Mouse (Mus musculus) forebrain, embryonic 12.5 days (tissue): ENCODE results near the gene Cabp2. TPM values are rescaled to one million over a fixed set of nuclear protein-coding genes. Genes with fewer than 3 reads are reported as not detected.

Source experiments
- ATAC-seq: fragments of 200-750 bp; cut with Nextera tagmentation; 2 replicates; pipeline ENCODE4 v1.8.0; 2017; ENCODE audit warnings: moderate TSS enrichment; ENCODE audit not compliant: low FRiP score
- H3K27ac ChIP-seq: fragments of 300-500 bp; sonication (generic); 2 replicates; pipeline ENCODE4 v1.5.1; 2016; ENCODE audit warnings: mild to moderate bottlenecking
- H3K27me3 ChIP-seq: fragments of 300-500 bp; sonication (generic); 2 replicates; pipeline ENCODE4 v1.6.1; 2016; ENCODE audit warnings: mild to moderate bottlenecking
- H3K36me3 ChIP-seq: fragments of 300-500 bp; sonication (generic); replicated peaks from 2 replicates; pipeline ENCODE4 v1.6.1; 2016; ENCODE audit warnings: mild to moderate bottlenecking
- H3K4me1 ChIP-seq: fragments of 300-500 bp; sonication (generic); 2 replicates; pipeline ENCODE4 v1.6.1; 2016
- H3K4me2 ChIP-seq: fragments of 300-500 bp; sonication (generic); 2 replicates; pipeline ENCODE4 v1.6.1; 2016; ENCODE audit warnings: mild to moderate bottlenecking, moderate library complexity
- H3K4me3 ChIP-seq: fragments of 300-500 bp; sonication (generic); replicated peaks from 2 replicates; pipeline ENCODE4 v1.5.1; 2016; ENCODE audit warnings: mild to moderate bottlenecking
- H3K9ac ChIP-seq: fragments of 300-500 bp; sonication (generic); 2 replicates; pipeline ENCODE4 v1.6.1; 2016; ENCODE audit warnings: mild to moderate bottlenecking
- H3K9me3 ChIP-seq: fragments of 300-500 bp; sonication (generic); 2 replicates; pipeline ENCODE4 v1.6.1; 2016
- WGBS: fragments of 180-500 bp; shearing (Covaris S2); methylation state at CpG from one replicate; pipeline ENCODE4 v1.1.7; 2016; 5-methylcytosine and 5-hydroxymethylcytosine counted together
- polyA plus RNA-seq: library from polyadenylated mRNA; unstranded; fragments of >200 nt; fragmentation: Nextera tagmentation; extraction: Ambion mirVana; gene quantifications from 2 replicates; pipeline ENCODE4 v1.2.1, GENCODE M21; 2016

Gene Cabp2
- polyA plus RNA-seq, 1 experiment from 2014 or later, result not detected

DNA sequence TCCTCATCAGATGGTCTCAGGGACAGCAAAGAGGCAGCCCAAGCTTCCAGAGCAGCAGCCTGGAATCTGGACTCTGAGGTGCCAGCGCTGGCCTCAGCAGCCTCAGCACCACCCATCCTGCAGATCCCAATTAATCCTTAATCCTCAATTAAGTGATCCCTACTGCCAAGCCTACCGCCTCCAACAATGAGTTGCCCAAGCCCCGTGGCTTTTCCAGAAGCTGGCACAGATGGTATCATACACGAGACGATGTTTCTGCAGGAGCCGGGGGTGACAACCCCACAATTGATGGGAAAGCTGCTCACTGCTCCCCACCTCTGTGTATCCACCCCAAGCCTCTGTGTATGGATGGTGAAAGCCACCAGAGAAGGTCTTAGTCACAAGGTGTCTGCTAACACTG lies 7.8 kb downstream of the Cabp2 start:
- WGBS, result 53% methylated on average over 6 of the region's 6 CpGs
- Histone ChIP-seq H3K9me3 (no peaks in the 10 kb centered on the region), H3K4me1 (no peaks in the 10 kb centered on the region), H3K9ac (no peak overlapping the region), H3K4me2 (no peak overlapping the region), H3K27ac (no peak overlapping the region), H3K27me3 (peaks cover 13% of the 10 kb centered on the region; the same call in 1 of the 2 replicates), H3K36me3 (no peaks in the 10 kb centered on the region), H3K4me3 (no peak overlapping the region)
- no peak for ATAC-seq

GRCm38 (mm10) chr19:4090446-4090845 lies 9.1 kb downstream of the Cabp2 start:
- no peaks in the 10 kb centered on the region for H3K9me3 ChIP-seq
- ATAC-seq, result no peak
- WGBS, result 80% methylated on average over 3 of the region's 3 CpGs

DNA sequence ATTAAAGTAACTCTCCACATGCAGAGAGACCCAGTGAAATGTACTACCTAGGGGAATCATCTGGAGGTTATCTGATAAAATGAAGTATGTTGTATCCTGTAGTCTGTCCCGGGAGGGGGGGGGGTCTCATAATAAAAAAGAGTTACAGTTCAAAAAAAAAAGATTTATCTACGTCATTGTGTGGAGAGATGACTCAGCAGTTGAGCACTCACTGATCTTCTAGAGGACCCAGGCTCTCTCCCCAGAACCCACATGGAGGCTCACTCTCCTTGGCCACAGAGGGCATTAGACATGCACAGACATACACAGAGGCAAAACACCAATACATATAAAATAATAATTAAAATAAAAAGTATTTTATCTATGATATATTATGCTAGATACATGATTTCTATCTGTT lies 10.0 kb downstream of the Cabp2 start:
- no peak for ATAC-seq
- WGBS, result 66% methylated on average over 2 of the region's 2 CpGs
- Histone ChIP-seq H3K4me1 (peaks cover 5% of the 10 kb centered on the region), H3K9me3 (no peaks in the 10 kb centered on the region), H3K36me3 (no peaks in the 10 kb centered on the region), H3K4me2 (no peak overlapping the region), H3K27me3 (0 out of 2 replicates have a peak, but pooled peaks cover 10% of the 10 kb centered on the region), H3K9ac (no peak overlapping the region), H3K27ac (no peak overlapping the region), H3K4me3 (no peak overlapping the region)

More at GRCm38 (mm10) chr19:4090446-4090845, 9.1 kb downstream of the Cabp2 start:
- Histone ChIP-seq H3K4me3 (no peak overlapping the region), H3K36me3 (no peaks in the 10 kb centered on the region), H3K4me2 (no peak overlapping the region), H3K27ac (no peak overlapping the region), H3K27me3 (0 out of 2 replicates have a peak, but pooled peaks cover 10% of the 10 kb centered on the region), H3K9ac (0 out of 2 replicates have a peak overlapping the region, but pooled peaks have one; percentile 17), H3K4me1 (no peaks in the 10 kb centered on the region)

GRCm38 (mm10) chr19:4092750-4093149 lies 11.4 kb downstream of the Cabp2 start:
- Histone ChIP-seq H3K27me3 (0 out of 2 replicates have a peak, but pooled peaks cover 10% of the 10 kb centered on the region), H3K4me2 (no peak overlapping the region), H3K36me3 (no peaks in the 10 kb centered on the region), H3K4me1 (peaks cover 12% of the 10 kb centered on the region), H3K9ac (no peak overlapping the region), H3K4me3 (no peak overlapping the region), H3K27ac (no peak overlapping the region), H3K9me3 (no peaks in the 10 kb centered on the region)
- WGBS, result 95% methylated on average over 3 of the region's 3 CpGs
- ATAC-seq, result no peak

GRCm38 (mm10) chr19:4093772-4094171 lies 12.4 kb downstream of the Cabp2 start:
- H3K27ac ChIP-seq, result no peak overlapping the region
- ATAC-seq, result no peak
- H3K9ac ChIP-seq, result no peak overlapping the region
- H3K36me3 ChIP-seq, result no peaks in the 10 kb centered on the region
- H3K27me3 ChIP-seq, result peaks cover 10% of the 10 kb centered on the region; the same call in 1 of the 2 replicates
- H3K4me3 ChIP-seq, result no peak overlapping the region
- peaks cover 22% of the 10 kb centered on the region for H3K4me1 ChIP-seq
- no peak overlapping the region for H3K4me2 ChIP-seq
- 86% methylated on average over 7 of the region's 7 CpGs for WGBS
- H3K9me3 ChIP-seq, result no peaks in the 10 kb centered on the region

- WGBS, result 91% methylated on average over 3 of the region's 3 CpGs
- no peak overlapping the region for H3K9ac ChIP-seq
- peaks cover 12% of the 10 kb centered on the region; the same call in 1 of the 2 replicates for H3K27me3 ChIP-seq
- no peak overlapping the region for H3K4me3 ChIP-seq
- H3K4me2 ChIP-seq, result no peak overlapping the region
- no peak for ATAC-seq
- H3K27ac ChIP-seq, result no peak overlapping the region
- no peaks in the 10 kb centered on the region for H3K9me3 ChIP-seq
- H3K36me3 ChIP-seq, result no peaks in the 10 kb centered on the region
- peaks cover 28% of the 10 kb centered on the region for H3K4me1 ChIP-seq
Measured at GRCm38 (mm10) chr19:4094348-4094747, 13.0 kb downstream of the Cabp2 start.

DNA sequence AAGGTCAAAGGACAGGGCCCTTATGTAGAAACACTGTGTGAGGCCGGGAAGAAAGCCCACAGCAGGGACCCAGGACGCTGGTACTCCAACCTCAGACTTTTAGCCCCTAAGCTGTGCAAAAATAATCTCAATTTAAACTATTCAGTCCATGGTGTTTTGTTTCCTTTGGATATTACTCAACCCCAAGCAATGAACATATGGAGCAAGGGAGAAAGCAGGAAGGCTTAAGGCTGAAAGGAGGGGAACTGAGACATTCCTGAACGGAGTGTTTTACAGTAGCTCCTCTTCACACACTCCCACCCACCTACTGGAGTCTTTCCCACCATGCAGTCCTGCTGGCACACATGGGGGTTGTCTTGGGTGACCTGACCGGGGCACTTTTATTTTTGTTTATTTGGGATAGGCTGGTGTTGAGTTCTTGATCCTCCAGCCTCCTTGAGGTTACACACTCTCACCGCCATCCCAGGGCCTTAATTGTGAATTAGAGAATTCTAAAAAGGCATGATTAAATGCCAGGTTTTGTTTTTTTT lies 13.5 kb downstream of the Cabp2 start:
- no peaks in the 10 kb centered on the region for H3K9me3 ChIP-seq
- peaks cover 33% of the 10 kb centered on the region for H3K4me1 ChIP-seq
- no peak overlapping the region for H3K4me3 ChIP-seq
- no peak for ATAC-seq
- peaks cover 14% of the 10 kb centered on the region for H3K27me3 ChIP-seq
- H3K4me2 ChIP-seq, result no peak overlapping the region
- 82% methylated on average over 5 of the region's 5 CpGs for WGBS
- H3K27ac ChIP-seq, result no peak overlapping the region
- no peaks in the 10 kb centered on the region for H3K36me3 ChIP-seq
- no peak overlapping the region for H3K9ac ChIP-seq

DNA sequence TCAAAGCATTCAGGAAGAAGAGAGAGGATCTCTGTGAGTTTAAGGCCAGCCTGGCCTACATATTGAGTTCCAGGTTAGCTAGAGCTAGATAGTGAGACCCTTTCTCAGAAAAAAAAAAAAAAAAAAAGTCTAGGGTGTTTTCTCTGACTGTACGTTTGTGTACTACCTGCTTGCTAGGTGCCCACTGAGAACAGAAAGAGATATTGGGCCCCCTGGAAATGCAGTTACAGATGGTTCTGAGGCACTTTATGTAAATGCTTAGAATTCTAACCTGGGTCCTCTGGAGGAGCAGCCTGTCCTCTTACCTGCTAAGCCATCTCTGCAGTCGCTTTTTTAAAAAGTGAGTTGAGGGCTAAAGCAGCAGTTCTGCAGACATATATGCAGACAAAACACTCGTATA lies 14.4 kb downstream of the Cabp2 start:
- Histone ChIP-seq H3K4me3 (no peak overlapping the region), H3K4me1 (peaks cover 42% of the 10 kb centered on the region), H3K9me3 (no peaks in the 10 kb centered on the region), H3K36me3 (no peaks in the 10 kb centered on the region), H3K4me2 (peak overlapping the region; percentile 63; the same call in 1 of the 2 replicates), H3K27ac (no peak overlapping the region), H3K27me3 (peaks cover 19% of the 10 kb centered on the region), H3K9ac (no peak overlapping the region)
- whole genome bisulfite sequencing, result 63% methylated on average over 3 of the region's 3 CpGs
- no peak for ATAC-seq

DNA sequence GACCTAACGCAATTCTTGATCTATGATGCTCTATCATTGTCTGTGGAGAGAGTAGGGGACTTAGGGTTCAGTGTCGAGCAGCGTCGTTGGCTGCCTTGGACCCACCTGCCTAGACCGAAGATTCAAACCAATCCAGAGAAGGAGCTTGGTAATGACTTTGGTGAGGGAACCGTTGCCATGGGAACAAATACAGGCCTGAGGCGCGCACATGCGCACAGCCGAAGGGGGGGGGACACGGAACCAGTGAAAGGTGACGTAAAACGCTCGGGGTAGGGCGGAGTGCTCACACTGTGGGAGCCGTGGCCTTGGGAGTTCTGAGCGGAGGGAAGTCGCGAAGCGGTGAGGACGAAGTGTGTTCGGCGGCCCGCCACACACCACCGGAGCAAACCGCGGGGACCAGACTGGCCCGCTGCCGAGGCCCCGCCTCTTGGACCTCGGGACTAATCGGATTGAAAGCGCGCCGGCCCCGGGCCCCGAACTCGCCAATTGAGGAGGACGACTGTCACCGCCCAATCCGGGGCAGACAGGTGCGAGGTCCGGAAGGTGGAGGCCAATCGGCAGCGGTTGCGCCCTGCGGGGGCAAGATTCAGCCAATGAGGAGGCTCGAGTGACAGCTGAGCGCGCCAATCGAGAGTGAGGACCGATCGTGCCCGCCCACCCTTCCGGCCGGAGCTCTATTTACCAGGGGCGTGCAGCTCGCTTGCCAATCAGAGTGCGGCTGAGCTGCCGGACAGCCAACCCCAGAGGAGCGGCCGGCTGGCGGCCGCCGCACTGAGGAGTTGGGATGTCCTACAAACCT lies 15.5 kb downstream of the Cabp2 start, which contains the start of gene Cdk2ap2:
Cdk2ap2 (plus strand) TSS at position 541 of the 799 bp plus-strand sequence.
- H3K36me3 ChIP-seq, result no peaks in the 10 kb centered on the region
- H3K4me1 ChIP-seq, result peaks cover 53% of the 10 kb centered on the region
- peak within 1 kb of the TSS; percentile 88 for H3K27ac ChIP-seq
- H3K4me2 ChIP-seq, result peak within 1 kb of the TSS; percentile 63
- peaks cover 30% of the 10 kb centered on the region for H3K27me3 ChIP-seq
- no peaks in the 10 kb centered on the region for H3K9me3 ChIP-seq
- peak; percentile 95 for ATAC-seq
- WGBS, result under 1% methylated on average over 65 of the region's 65 CpGs
- peak within 1 kb of the TSS; percentile 64 for H3K4me3 ChIP-seq
- H3K9ac ChIP-seq, result peak within 1 kb of the TSS; percentile 57

GRCm38 (mm10) chr19:4097441-4097825 lies 16.1 kb downstream of the Cabp2 start:
- Histone ChIP-seq H3K4me1 (peaks cover 54% of the 10 kb centered on the region), H3K4me3 (peak overlapping the region; percentile 64), H3K27me3 (peaks cover 36% of the 10 kb centered on the region), H3K4me2 (peak overlapping the region; percentile 63), H3K9me3 (no peaks in the 10 kb centered on the region), H3K9ac (peak overlapping the region; percentile 57), H3K36me3 (no peaks in the 10 kb centered on the region), H3K27ac (peak overlapping the region; percentile 88)
- 2% methylated on average over 21 of the region's 21 CpGs for WGBS
- peak; percentile 18 for ATAC-seq

DNA sequence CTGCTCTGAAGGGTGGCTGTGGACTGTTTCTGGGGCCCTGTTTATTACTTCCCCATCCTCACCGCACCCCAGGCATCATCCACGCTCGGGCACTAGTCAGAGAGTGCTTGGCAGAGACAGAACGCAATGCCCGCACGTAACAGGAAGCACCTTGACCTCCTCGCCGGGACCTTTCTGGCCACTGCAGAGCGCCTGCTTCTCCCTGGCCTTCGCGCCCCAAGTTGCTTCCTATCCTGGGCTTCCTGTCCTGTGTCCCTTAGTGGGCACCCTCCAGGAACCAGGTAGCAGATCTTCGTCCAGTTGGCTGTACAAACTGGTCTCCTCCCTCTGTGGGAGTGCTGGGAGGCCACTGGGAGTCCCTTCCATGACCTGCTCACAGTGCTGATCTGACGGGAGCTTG lies 17.0 kb downstream of the Cabp2 start:
- no peaks in the 10 kb centered on the region for H3K36me3 ChIP-seq
- H3K9me3 ChIP-seq, result no peaks in the 10 kb centered on the region
- 0 out of 2 replicates have a peak overlapping the region, but pooled peaks have one; percentile 95 for H3K4me2 ChIP-seq
- no peak overlapping the region for H3K9ac ChIP-seq
- peaks cover 43% of the 10 kb centered on the region for H3K27me3 ChIP-seq
- H3K27ac ChIP-seq, result 0 out of 2 replicates have a peak overlapping the region, but pooled peaks have one; percentile 0
- peaks cover 54% of the 10 kb centered on the region for H3K4me1 ChIP-seq
- H3K4me3 ChIP-seq, result no peak overlapping the region
- whole genome bisulfite sequencing, result 89% methylated on average over 13 of the region's 13 CpGs
- ATAC-seq, result no peak

DNA sequence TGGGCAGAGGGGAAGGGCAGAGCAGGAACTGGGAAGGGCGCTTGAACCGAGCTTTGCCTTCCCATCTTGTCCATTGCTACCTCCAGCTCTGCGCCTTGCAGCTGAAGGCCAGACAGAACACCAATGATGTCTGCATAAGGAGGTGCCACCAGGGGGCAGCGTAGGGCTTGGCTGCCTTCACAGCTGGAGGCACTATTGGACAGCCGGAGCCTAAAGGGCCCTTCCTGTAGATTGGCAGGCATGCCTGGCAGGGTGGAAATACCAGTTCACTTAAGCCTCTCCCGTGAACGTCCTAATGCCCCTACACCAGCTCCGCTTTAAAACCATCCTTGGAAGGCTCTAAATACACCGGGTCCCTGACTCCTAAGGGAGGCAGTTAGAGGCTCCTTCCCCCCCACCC lies 17.7 kb downstream of the Cabp2 start:
- ATAC-seq, result no peak
- Histone ChIP-seq H3K36me3 (no peaks in the 10 kb centered on the region), H3K4me1 (peaks cover 54% of the 10 kb centered on the region), H3K27me3 (peaks cover 43% of the 10 kb centered on the region), H3K27ac (no peak overlapping the region), H3K9me3 (no peaks in the 10 kb centered on the region), H3K4me2 (peak overlapping the region; percentile 95), H3K4me3 (no peak overlapping the region), H3K9ac (no peak overlapping the region)
- WGBS, result 9% methylated on average over 9 of the region's 9 CpGs
